Mouse (Mus musculus): ENCODE results near the gene Macrod1.

DNA sequence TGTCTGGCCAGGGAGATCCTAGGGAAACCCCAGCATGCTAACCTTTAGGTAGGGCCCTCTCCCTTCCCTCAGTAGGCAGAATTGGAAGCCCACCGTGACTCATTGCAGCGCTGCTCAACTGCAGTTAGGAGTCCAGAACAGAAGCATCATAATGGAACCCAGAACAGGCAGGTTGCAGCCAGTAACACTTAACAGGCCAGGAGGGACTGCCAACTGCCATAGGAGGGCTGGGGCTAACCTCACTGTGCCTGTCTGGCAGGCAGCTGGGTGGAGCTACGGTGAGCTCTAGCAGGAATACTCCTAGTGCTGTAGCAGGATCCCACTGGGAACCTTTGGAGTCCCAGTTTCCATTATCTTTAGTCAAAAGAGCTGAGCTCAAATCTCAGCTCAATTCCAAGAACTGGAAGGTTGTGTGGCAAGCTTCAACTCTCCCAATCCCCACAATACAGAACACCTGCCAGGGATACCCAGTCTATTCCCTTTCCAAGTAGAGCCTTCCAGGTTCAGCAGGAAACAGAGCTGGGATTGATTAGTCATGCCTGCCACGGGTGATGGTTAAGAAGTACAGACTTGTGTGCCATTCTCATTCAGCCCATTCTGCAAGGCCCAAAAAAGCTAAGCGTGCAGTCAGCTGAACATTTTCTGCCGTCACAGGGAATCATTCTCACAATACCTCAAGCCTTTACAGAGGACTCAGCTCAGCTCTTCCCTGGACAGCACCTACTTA is 95.5 kb downstream of the Macrod1 start:
- TF ChIP-seq CTCF (IDR thresholded peaks at IDR 0.05) (no peak), EP300 (IDR thresholded peaks at IDR 0.05) (no peak)

All from lung, postnatal 0 days (tissue).